Mouse (Mus musculus) spleen, adult 2 months (tissue): ENCODE data around the gene Slc6a9. TPM values are rescaled to one million over a fixed set of nuclear protein-coding genes. Genes with fewer than 3 reads are reported as not detected.

Experiments
- DNase-seq, 2 experiments: peaks; one replicate each; pipeline versions ENCODE4 v3.0.0 to v3.0.0-alpha.2; 2012 to 2021; ENCODE audit warnings: low spot score in 2 of 2, low read depth in 1 of 2
- H3K27ac ChIP-seq: fragments of 200-500 bp; 2 replicates; pipeline ENCODE4 v1.5.1; 2012; ENCODE audit warnings: low read length, inconsistent platforms; ENCODE audit not compliant: insufficient read depth
- H3K27me3 ChIP-seq: fragments of 200-500 bp; 2 replicates; pipeline ENCODE4 v1.6.1; 2012; ENCODE audit warnings: mild to moderate bottlenecking, moderate library complexity, low read length, inconsistent platforms; ENCODE audit not compliant: control insufficient read depth, insufficient read depth
- H3K36me3 ChIP-seq: fragments of 200-500 bp; 2 replicates; pipeline ENCODE4 v1.6.1; 2012; ENCODE audit warnings: mild to moderate bottlenecking, low read length, inconsistent platforms; ENCODE audit not compliant: control insufficient read depth, insufficient read depth
- H3K4me1 ChIP-seq: fragments of 200-500 bp; 2 replicates; pipeline ENCODE4 v1.6.1; 2011; ENCODE audit warnings: inconsistent platforms; ENCODE audit not compliant: control insufficient read depth, insufficient read depth, insufficient read length
- H3K4me3 ChIP-seq: fragments of 200-500 bp; 2 replicates; pipeline ENCODE4 v1.5.1; 2011; ENCODE audit warnings: mild to moderate bottlenecking, inconsistent platforms; ENCODE audit not compliant: insufficient read depth, insufficient read length; ENCODE audit errors: extremely low read depth
- CTCF ChIP-seq: fragments of 200-500 bp; IDR thresholded peaks from 2 replicates; pipeline ENCODE4 v1.5.1; 2011; ENCODE audit warnings: mild to moderate bottlenecking, inconsistent platforms; ENCODE audit not compliant: insufficient read depth, insufficient read length, insufficient replicate concordance; ENCODE audit errors: extremely low read depth
- POLR2A ChIP-seq: fragments of 200-500 bp; IDR thresholded peaks from 2 replicates; pipeline ENCODE4 v1.6.1; 2011; ENCODE audit warnings: low read depth, low read length, inconsistent platforms
- WGBS: fragments of 180-500 bp; shearing (Covaris S2); methylation state at CpG from one replicate; pipeline ENCODE4 v1.1.7; 2018; 5-methylcytosine and 5-hydroxymethylcytosine counted together
- polyA plus RNA-seq: library from polyadenylated mRNA; depleted of rRNA; stranded (reverse); fragments of >200 nt; gene quantifications from 2 replicates; pipeline ENCODE4 v1.2.3, GENCODE M21; 2012

Slc6a9 gene
- polyA plus RNA-seq, 1 experiment: 68.5 TPM

DNA sequence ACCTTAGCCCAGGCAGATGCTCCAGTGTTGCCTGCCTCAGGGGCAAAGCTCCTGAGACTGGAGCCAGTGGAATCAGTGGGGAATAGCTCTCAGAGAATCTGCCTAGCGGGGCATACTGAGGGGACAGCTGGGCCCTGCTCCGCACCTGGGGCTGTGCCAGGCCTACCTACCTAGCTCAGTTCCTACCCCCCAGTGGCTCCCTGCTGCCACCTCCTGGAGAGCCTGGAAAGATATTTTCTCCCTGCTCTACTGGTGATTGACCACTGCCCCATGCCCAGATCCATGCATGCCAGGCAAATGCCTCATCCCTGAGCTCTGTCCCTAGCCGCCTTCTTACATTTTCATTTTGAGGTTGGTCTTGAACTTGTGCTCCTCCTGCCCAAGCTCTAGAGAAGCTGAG is 24.5 kb downstream of the Slc6a9 start:
- Histone ChIP-seq H3K27ac (no peak overlapping the region), H3K36me3 (no peaks in the 10 kb centered on the region), H3K4me3 (no peak overlapping the region), H3K27me3 (no peaks in the 10 kb centered on the region), H3K4me1 (no peaks in the 10 kb centered on the region)
- WGBS: 76% methylated on average over 3 of the region's 3 CpGs
- DNase-seq: peak in 1 of 2 experiments; percentile 41
- TF ChIP-seq CTCF (peak; percentile 49; the same call in 1 of the 2 replicates), POLR2A (no peak)

GRCm38 (mm10) chr4:117860570-117860969 is 26.3 kb downstream of the Slc6a9 start:
- no peaks in the 10 kb centered on the region for H3K4me1 ChIP-seq
- no peaks in the 10 kb centered on the region for H3K36me3 ChIP-seq
- TF ChIP-seq POLR2A (no peak), CTCF (no peak)
- no peak for DNase-seq
- H3K27ac ChIP-seq: no peak overlapping the region
- no peaks in the 10 kb centered on the region for H3K27me3 ChIP-seq
- 88% methylated on average over 9 of the region's 9 CpGs for WGBS
- no peak overlapping the region for H3K4me3 ChIP-seq

DNA sequence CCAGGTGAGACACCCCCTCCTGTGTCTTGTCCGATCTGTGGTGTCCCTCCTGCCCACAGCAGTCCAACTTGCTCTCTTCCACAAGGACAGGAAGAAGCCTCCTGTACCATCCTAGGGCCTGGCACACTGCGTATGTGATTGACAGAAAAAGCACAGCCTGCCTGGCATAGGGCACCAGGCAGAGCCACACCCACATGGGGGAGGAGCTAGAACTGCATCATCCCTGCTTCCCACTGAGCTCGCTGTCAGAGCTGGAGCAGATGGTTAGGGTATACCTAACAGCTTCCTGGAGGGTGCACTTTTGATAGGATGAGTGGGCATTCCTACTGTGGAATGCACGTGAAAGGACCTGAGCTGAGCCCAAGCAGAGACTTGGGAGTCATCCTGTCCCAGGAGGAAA is 28.5 kb downstream of the Slc6a9 start:
- WGBS: 75% methylated on average over 4 of the region's 4 CpGs
- TF ChIP-seq POLR2A (no peak), CTCF (no peak)
- no peaks in the 10 kb centered on the region for H3K36me3 ChIP-seq
- DNase-seq: no peak
- H3K27me3 ChIP-seq: no peaks in the 10 kb centered on the region
- no peaks in the 10 kb centered on the region for H3K4me1 ChIP-seq
- H3K4me3 ChIP-seq: no peak overlapping the region
- no peak overlapping the region for H3K27ac ChIP-seq

DNA sequence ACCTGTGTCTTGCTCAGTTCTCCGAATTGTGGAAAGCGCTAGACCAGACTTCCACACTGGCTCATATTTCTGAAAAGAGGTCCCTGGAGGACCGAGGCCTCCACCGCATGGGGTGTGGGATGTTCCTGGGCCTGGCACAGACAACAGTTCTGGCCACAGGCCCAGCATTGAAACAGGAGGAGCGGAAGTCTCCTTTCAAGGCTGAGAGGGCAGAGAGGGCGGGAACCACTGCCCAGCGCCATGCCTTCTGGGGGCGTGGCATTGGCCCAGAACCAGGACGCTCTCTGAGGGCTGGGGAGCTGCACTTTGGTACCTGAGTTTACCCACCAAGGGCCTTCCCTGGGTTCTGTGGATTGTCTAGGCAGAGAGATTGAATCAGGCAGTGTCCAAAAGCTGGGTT is 31.8 kb downstream of the Slc6a9 start:
- no peak overlapping the region for H3K27ac ChIP-seq
- peak in 1 of 2 experiments; percentile 32 for DNase-seq
- TF ChIP-seq CTCF: no peak
- no peak for TF ChIP-seq POLR2A
- no peaks in the 10 kb centered on the region for H3K27me3 ChIP-seq
- H3K4me1 ChIP-seq: no peaks in the 10 kb centered on the region
- H3K4me3 ChIP-seq: no peak overlapping the region
- H3K36me3 ChIP-seq: no peaks in the 10 kb centered on the region
- WGBS: 50% methylated on average over 9 of the region's 9 CpGs

- Histone ChIP-seq H3K4me1 (no peaks in the 10 kb centered on the region), H3K27ac (no peak overlapping the region), H3K4me3 (no peak overlapping the region), H3K27me3 (no peaks in the 10 kb centered on the region), H3K36me3 (no peaks in the 10 kb centered on the region)
- TF ChIP-seq POLR2A (no peak), CTCF (no peak)
- 43% methylated on average over 6 of the region's 6 CpGs for WGBS
- no peak for DNase-seq
These were observed 32.7 kb downstream of the Slc6a9 start for GRCm38 (mm10) chr4:117867000-117867399.

DNA sequence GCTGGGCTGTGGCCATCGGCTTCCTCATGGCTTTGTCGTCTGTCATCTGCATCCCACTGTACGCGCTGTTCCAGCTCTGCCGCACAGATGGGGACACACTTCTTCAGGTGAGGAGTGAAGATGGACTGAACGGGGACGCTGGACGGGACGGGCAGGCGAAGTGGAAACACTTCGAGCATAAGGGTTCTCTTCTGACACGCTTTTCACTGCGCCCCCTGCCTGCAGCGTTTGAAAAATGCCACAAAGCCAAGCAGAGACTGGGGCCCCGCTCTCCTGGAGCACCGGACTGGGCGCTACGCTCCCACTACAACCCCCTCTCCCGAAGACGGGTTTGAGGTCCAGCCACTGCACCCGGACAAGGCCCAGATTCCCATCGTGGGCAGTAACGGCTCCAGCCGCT is 33.5 kb downstream of the Slc6a9 start:
- Histone ChIP-seq H3K4me3 (no peak overlapping the region), H3K36me3 (no peaks in the 10 kb centered on the region), H3K4me1 (no peaks in the 10 kb centered on the region), H3K27ac (no peak overlapping the region), H3K27me3 (no peaks in the 10 kb centered on the region)
- DNase-seq: peak in 1 of 2 experiments; percentile 56
- 23% methylated on average over 24 of the region's 24 CpGs for WGBS
- TF ChIP-seq POLR2A (no peak), CTCF (peak; percentile 57; the same call in 1 of the 2 replicates)

GRCm38 (mm10) chr4:117869317-117869716 is 35.0 kb downstream of the Slc6a9 start:
- DNase-seq: no peak
- no peak for TF ChIP-seq CTCF
- Histone ChIP-seq H3K27me3 (no peaks in the 10 kb centered on the region), H3K4me3 (no peak overlapping the region), H3K4me1 (no peaks in the 10 kb centered on the region), H3K36me3 (no peaks in the 10 kb centered on the region), H3K27ac (no peak overlapping the region)
- WGBS: 85% methylated on average over 9 of the region's 9 CpGs
